Mouse (Mus musculus): ENCODE measurements around the gene Sptssb.

DNA sequence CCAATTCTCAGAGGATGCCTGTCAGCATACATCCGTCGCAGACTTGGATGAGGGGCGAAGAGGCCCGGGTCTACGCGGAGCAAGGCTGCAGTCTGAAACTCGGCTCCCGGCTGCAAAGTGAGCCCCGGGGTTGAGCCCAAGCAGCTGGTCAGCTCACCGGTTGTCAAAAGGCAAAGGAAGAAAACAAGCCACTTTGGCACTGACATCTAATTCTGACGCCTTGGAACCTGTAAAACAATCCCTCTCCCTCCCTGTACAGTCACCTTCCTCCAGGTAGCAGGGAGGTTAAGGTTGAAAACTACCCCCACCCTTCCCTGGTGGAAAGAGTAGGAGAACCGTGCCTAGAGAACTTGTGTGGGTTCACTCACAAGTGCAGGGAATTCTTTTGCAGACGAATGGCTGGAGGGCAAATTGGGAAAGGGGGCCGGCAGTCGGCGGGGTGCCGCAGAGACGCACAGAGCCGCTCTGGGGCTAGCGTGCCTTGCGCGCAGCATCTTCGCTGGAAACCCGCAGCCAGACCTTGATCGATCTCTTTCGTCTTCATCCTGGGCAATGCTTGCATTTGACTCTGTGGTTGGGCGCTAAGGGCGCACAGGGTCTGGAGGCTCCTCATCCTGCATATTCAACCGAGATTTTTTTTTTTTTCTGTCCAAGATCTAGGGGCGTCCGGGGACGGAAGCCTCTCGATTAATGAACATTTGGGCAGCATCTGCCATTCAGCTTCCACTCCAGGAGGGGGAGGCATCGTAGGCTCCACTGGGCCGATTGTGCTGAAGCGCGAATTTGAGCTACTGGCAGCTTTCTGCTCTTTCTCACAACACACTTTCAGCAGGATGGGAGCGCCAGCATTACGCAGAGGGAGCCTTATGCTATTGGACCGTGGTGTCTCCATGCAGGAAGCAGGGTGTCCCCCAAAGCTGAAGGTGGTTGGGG, 1.1 kb upstream of the Sptssb start:
- peak; percentile 18 for TF ChIP-seq CTCF (conservative IDR thresholded peaks at IDR 0.05; ENCODE audit: low read length)
- TF ChIP-seq POU5F1 (IDR thresholded peaks at IDR 0.05; ENCODE audit: borderline replicate concordance, low read length), result no peak
- TF ChIP-seq NANOG (IDR thresholded peaks at IDR 0.05; ENCODE audit: borderline replicate concordance, low read length), result no peak
